Mouse (Mus musculus): ENCODE measurements around the gene Adgrv1. TPM values are rescaled to one million over a fixed set of nuclear protein-coding genes. Genes with fewer than 3 reads are reported as not detected.

Gene Adgrv1
- 0.09 and 0.11 TPM in 2 replicates for polyA plus RNA-seq (2012; rRNA removed)

DNA sequence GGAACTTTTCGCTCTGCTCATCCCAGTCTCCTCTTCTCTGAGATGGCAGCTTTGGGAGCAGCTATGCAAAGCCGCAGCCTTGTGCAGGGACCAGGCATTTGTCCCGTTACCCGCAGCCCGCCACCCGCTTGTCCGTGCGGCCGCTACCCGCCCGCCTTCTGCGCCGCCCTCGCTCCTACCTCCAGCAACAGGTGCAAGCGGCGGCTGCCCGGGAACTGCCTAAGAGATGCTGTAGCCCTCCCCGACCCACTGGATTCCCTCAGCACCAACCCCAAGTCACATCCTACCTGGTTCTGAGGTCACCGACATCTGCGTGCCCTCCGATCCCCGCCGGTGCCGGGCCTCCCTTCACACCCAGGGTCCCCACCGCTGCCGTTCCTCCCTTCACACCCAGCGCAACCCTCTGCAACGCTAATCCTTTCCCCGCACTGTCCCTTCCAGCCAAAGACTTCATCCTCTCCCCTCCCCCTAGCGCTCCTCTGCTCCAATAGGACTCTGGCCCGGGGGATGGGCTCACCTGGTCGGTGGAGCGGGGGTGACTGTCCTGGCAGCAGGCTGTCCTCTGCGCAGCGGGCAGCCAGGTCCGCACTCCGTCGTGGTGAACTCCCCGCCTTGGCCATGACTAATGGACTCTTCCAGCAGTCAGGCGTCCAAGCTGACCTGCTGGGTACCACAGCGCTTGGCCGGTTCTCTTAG is at the start of gene Adgrv1:
TSS of gene Adgrv1 (minus strand) at position 435 of the 696 bp plus-strand sequence.

DNA sequence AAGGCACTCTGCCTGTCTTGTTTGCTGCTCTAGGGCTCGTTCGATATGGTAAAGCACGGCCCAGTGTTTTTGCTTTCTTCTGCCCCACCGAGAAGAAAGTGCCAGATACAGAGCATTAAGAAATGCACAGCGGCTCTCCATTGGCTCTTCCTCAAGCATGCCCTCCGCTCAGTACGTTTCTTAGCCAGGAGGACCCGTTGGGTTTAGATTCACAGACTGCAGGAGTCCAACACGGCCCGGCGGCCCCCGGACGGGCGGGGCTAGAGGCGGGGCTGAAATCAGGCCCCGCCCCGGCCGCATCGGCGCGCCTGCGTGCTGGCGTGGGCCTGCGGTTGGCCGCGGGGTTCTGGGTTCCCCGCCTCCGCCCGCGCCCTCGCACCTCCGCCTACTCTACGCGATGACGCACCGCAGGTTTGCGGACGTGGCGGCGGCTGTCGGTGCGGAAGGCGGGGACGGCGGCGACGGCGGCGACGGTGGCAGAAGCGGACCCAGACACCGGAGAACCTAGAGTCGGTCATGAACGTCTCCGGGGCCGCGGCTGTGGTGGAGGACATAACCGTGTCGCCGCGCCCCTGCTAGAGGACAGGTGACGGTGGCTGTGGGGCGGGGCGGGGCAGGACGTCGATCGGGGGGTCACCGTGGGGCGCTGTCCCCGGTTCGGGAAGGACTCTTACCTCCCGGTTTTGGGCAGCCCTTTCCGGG is 24.5 kb upstream of the Adgrv1 start, which contains the start of gene Lysmd3:
TSS of gene Lysmd3 (plus strand) at position 313 of the 702 bp plus-strand sequence.

Other genes with a start within 250 kb of the Adgrv1 start
- 7.3 and 8.9 TPM in 2 replicates for gene Lysmd3, start 24.5 kb upstream of the Adgrv1 start, polyA plus RNA-seq (2012; rRNA removed)
- gene Polr3g, start 77.9 kb upstream of the Adgrv1 start, polyA plus RNA-seq (2012; rRNA removed): 6.3 and 7.0 TPM in 2 replicates
- 1.3 and 1.4 TPM in 2 replicates for gene Mblac2, start 78.2 kb upstream of the Adgrv1 start, polyA plus RNA-seq (2012; rRNA removed)
- 78.0 and 88.4 TPM in 2 replicates for gene Cetn3, start 149.9 kb upstream of the Adgrv1 start, polyA plus RNA-seq (2012; rRNA removed)

All from liver, embryonic 14 days (tissue).